Mouse (Mus musculus) kidney, postnatal 4 days (tissue): ENCODE measurements at regions not wholly inside any gene's neighbourhood (a gene's known extent, or its start where the extent isn't known, plus 50 kb on each side); places are given as distances from the start of the nearest gene placed in this dataset.

ENCODE experiments used
- DNase-seq, 2 experiments: peaks; one replicate each; pipeline ENCODE4 v3.0.0; 2021; ENCODE audit warnings: mixed read lengths in 2 of 2

DNA sequence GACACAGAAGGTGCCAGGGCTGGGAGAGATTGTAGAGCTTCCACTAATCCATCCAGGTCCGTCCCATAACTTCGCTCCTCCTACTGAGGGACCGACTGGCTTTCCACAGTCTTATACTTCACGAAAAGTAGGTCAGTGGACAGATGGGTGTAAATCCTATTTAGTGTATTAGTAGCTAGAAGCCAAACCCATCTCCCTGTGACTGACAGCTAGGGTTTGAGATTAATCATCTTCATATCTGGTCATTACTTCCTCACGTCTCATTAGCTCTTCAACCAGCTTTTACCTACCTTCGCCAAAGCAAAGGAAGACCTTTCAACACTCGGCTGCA is 60.4 kb upstream of the Scaf11 start:
- no peak for DNase-seq

DNA sequence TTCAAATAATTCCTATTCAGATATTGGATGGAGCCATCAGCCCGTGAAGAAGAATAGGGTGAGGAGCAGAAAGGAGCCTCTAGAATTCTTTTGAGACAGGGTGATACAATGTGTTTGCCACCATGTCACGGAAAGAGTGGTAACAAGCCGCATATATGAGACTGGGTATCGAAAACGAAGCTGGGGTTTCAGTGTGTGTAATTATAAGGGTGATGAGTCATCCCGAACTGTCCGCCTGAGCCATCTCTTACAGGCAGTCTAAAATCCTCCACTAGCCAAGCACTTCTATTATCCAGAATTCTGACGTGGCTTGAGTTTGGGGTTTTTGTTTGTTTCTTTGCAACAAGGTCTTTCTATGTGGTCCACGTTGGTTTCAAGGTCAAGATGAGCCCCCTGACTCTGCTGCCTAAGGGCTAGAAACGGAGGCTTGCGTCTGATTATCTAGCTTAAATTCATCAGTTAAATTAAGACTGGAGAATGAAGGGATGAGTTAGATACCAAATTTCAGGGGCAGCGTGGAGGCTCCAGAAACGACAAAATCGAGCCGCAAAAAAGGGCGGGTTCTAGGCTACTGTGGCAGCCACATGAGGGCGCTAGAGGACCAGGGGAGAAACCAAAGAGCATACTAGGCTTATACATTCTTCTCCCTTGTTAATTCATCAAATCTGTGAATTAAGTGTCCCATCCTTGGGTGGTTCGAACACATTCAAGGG is 59.9 kb upstream of the Scaf11 start:
- DNase-seq, result peak; percentile 51 to 55

DNA sequence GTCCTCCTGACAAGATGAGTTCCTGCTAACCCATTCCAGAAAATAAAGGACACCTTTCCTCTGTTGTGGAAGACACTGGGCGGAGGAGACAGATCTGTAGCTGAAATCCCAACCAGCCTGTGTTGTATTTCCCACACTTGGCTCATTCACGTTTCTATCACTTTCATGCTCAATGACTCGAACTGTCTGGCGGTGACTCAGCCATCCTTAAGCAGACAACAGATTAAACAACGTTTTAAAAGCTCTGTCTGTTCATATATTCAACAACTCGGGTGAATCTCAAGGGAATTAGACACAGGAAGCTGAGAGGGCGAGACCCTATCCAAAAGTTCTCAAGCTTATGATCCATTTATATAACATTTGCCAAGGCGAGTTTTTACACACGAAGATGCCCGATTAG is 57.5 kb upstream of the Scaf11 start:
- DNase-seq, result no peak

DNA sequence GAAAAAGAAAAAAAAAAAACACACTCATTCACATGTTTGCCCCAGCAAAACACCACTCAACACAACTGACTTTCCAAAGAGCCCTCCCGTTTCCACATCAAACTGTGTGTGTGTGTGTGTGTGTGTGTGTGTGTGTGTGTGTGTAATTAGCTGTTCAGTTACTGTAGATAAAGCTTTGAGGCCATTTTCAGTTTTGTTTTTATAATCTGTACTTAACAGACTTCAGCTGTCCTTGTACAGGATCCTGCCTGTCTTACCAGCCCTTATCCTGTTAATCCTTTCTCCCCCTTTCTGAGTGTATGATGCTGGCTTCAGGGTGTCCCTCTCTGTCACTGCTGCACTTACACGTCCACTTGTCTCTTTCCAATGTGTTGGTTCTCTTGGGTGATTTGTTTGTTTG is 55.0 kb upstream of the Scaf11 start:
- DNase-seq, result no peak

DNA sequence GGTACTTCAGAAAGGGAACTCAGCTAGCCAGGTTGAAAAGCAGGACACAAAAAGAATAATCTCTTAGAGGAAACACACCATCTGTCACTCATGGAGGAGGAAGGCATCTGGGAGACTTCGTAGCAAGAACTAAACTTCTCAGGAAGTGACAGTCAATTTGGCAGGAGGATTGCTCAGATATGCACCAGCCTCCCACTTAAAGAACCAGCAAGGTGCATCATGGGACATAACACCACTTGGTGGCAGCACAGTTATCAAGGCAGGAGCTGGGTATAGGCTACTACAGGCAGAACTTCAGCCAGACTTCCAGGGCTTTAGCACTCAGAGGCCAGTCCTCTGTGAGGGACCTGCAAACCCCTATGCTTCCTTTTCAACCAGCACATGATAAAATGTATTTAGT is 52.0 kb upstream of the Scaf11 start:
- DNase-seq, result no peak
